Comparison of ENCODE assay signal across 8 mouse cellular contexts in genomic region chr1:191719326-191719725, GRCm38 (mm10). TPM values are rescaled to one million over a fixed set of nuclear protein-coding genes. Genes with fewer than 3 reads are reported as not detected.
DNase-seq lines count a peak whose midpoint lies in the region; ATAC-seq and TF ChIP-seq lines count a peak whose summit lies in the region.

No protein-coding gene starts in this region.

- peaks cover 35% of the 10 kb centered on the region for H3K4me1 ChIP-seq in heart, embryonic 13.5 days
- peaks cover 8 to 73% of the 10 kb centered on the region in 2 experiments; a peak in 3 of 4 replicates for H3K4me1 ChIP-seq in CH12.LX (ENCODE audit: control insufficient read depth in 1 of 2, insufficient read depth in 2 of 2)
- peaks cover 26% of the 10 kb centered on the region for H3K4me1 ChIP-seq in embryonic facial prominence, embryonic 15.5 days
- peaks cover 25% of the 10 kb centered on the region for H3K4me1 ChIP-seq in limb, embryonic 10.5 days

- no peak for DNase-seq in heart, postnatal 10 days
- no peak for DNase-seq in CH12.LX (ENCODE audit: extremely low read depth)
- no peak for DNase-seq in limb, embryonic 10.5 days (ENCODE audit: low spot score)
- peak; percentile 22 for DNase-seq in right cerebral cortex, postnatal 25 days
- DNase-seq in urinary bladder, postnatal 25 days (ENCODE audit: low spot score), result no peak
- DNase-seq in frontal cortex, postnatal 14 days (ENCODE audit: low spot score in 2 of 2), result no peak

- TF ChIP-seq POLR2A in CH12.LX (IDR thresholded peaks at IDR 0.05; ENCODE audit: low read depth, low read length), result no peak

- no peak for TF ChIP-seq EP300 in CH12.LX (IDR thresholded peaks at IDR 0.05; ENCODE audit: low read length)

- peaks cover 31% of the 10 kb centered on the region for H3K79me2 ChIP-seq in CH12.LX (replicated peaks; ENCODE audit: control insufficient read depth, extremely low read depth, insufficient read depth, poor library complexity, severe bottlenecking)

- dilution Hi-C loops in CH12.LX (cut with MboI; ENCODE audit: extremely low pct_ligation_motif_present, extremely low pct_unique_long_range_greater_than_20kb, low sequenced_read_pairs), result no loop called here

- H3K4me2 ChIP-seq in heart, embryonic 13.5 days, result peak overlapping the region; percentile 76
- peak overlapping the region; percentile 79 for H3K4me2 ChIP-seq in CH12.LX (ENCODE audit: insufficient read depth, low read depth, poor library complexity, severe bottlenecking)
- peak overlapping the region; percentile 87 for H3K4me2 ChIP-seq in embryonic facial prominence, embryonic 15.5 days (replicated peaks)

- peaks cover 27% of the 10 kb centered on the region for H3K36me3 ChIP-seq in heart, embryonic 13.5 days
- peaks cover 7 to 40% of the 10 kb centered on the region in 2 experiments for H3K36me3 ChIP-seq in CH12.LX (replicated peaks in 1 of 2; ENCODE audit: control insufficient read depth in 1 of 2, insufficient read depth in 1 of 2, low read length in 1 of 2)
- H3K36me3 ChIP-seq in embryonic facial prominence, embryonic 15.5 days, result peaks cover 23% of the 10 kb centered on the region
- peaks cover 37% of the 10 kb centered on the region for H3K36me3 ChIP-seq in limb, embryonic 10.5 days

- 11% methylated on average over 11 of the region's 11 CpGs for WGBS in heart, embryonic 13.5 days
- 9% methylated on average over 11 of the region's 11 CpGs for WGBS in embryonic facial prominence, embryonic 15.5 days
- WGBS in limb, embryonic 10.5 days, result 14% methylated on average over 11 of the region's 11 CpGs

- intact Hi-C loops in heart, postnatal 10 days (cut with DNase I), result loop anchor here (5.0 to 10.0 kb wide), 4 partner anchors 92 to 395 kb away; partner anchors contain the start of gene Tmem206

- ATAC-seq in heart, embryonic 13.5 days (ENCODE audit: extremely low read depth, insufficient number of reproducible peaks, low FRiP score, low TSS enrichment), result no peak
- ATAC-seq in embryonic facial prominence, embryonic 15.5 days (ENCODE audit: insufficient number of reproducible peaks, low FRiP score, low TSS enrichment, low read depth), result no peak

- in situ Hi-C loops in CH12.LX (cut with MboI; ENCODE audit: low pct_ligation_motif_present, low pct_unique_long_range_greater_than_20kb, low sequenced_read_pairs), result loop anchor here (25.0 kb wide), 1 partner anchor 107 kb away; no protein-coding TSS in a partner anchor

- TF ChIP-seq CTCF in CH12.LX (conservative IDR thresholded peaks at IDR 0.05 in 1 of 2, IDR thresholded peaks at IDR 0.05 in 1 of 2; ENCODE audit: low read depth in 2 of 2, low read length in 2 of 2), result no peak

- peak overlapping the region; percentile 96 for H3K27ac ChIP-seq in heart, embryonic 13.5 days (replicated peaks)
- no peak overlapping the region for H3K27ac ChIP-seq in CH12.LX (ENCODE audit: insufficient read depth, low read depth)
- peak overlapping the region; percentile 85; the same call in 1 of the 2 replicates for H3K27ac ChIP-seq in embryonic facial prominence, embryonic 15.5 days (replicated peaks)
- H3K27ac ChIP-seq in limb, embryonic 10.5 days, result peak overlapping the region; percentile 99

- H3K27me3 ChIP-seq in heart, embryonic 13.5 days (replicated peaks), result no peaks in the 10 kb centered on the region
- H3K27me3 ChIP-seq in CH12.LX (replicated peaks), result no peaks in the 10 kb centered on the region
- no peaks in the 10 kb centered on the region for H3K27me3 ChIP-seq in embryonic facial prominence, embryonic 15.5 days
- no peaks in the 10 kb centered on the region for H3K27me3 ChIP-seq in limb, embryonic 10.5 days (ENCODE audit: low read depth, poor library complexity, severe bottlenecking)

- TF ChIP-seq RAD21 in CH12.LX (IDR thresholded peaks at IDR 0.05; ENCODE audit: low read depth, low read length), result no peak

- H3K9me3 ChIP-seq in heart, embryonic 13.5 days, result no peaks in the 10 kb centered on the region
- H3K9me3 ChIP-seq in CH12.LX (replicated peaks; ENCODE audit: low read length), result no peaks in the 10 kb centered on the region
- H3K9me3 ChIP-seq in embryonic facial prominence, embryonic 15.5 days (replicated peaks), result no peaks in the 10 kb centered on the region
- H3K9me3 ChIP-seq in limb, embryonic 10.5 days (replicated peaks), result no peaks in the 10 kb centered on the region

- H3K4me3 ChIP-seq in heart, embryonic 13.5 days, result peak overlapping the region; percentile 93
- H3K4me3 ChIP-seq in CH12.LX (replicated peaks in 1 of 3; ENCODE audit: low read depth in 2 of 3, low read length in 2 of 3, poor library complexity in 1 of 3), result peak overlapping the region; percentile 72 to 87 (median 85)
- peak overlapping the region; percentile 85 for H3K4me3 ChIP-seq in embryonic facial prominence, embryonic 15.5 days (replicated peaks)
- peak overlapping the region; percentile 97 for H3K4me3 ChIP-seq in limb, embryonic 10.5 days

- H3K9ac ChIP-seq in heart, embryonic 13.5 days, result peak overlapping the region; percentile 98
- peak overlapping the region; percentile 94 for H3K9ac ChIP-seq in CH12.LX (ENCODE audit: insufficient read depth, low read depth)
- H3K9ac ChIP-seq in embryonic facial prominence, embryonic 15.5 days, result peak overlapping the region; percentile 85; the same call in 1 of the 2 replicates

TF ChIP-seq in CH12.LX, 34 proteins besides CTCF, POLR2A, EP300 and RAD21:
- TF ChIP-seq SIN3A (IDR thresholded peaks at IDR 0.05; ENCODE audit: low read length) (no peak), MYC (IDR thresholded peaks at IDR 0.05; ENCODE audit: low read depth, low read length) (no peak), NRF1 (IDR thresholded peaks at IDR 0.05; ENCODE audit: low read depth, low read length) (no peak), E2F4 (IDR thresholded peaks at IDR 0.05; ENCODE audit: insufficient replicate concordance, low read depth, low read length) (no peak), NELFE (IDR thresholded peaks at IDR 0.05; ENCODE audit: low read depth, low read length) (no peak), ZKSCAN1 (IDR thresholded peaks at IDR 0.05; ENCODE audit: borderline replicate concordance, low read depth, low read length) (no peak), MEF2A (IDR thresholded peaks at IDR 0.05; ENCODE audit: borderline replicate concordance, low read depth, low read length) (no peak), USF1 (IDR thresholded peaks at IDR 0.05; ENCODE audit: low read depth, low read length) (no peak), HCFC1 (IDR thresholded peaks at IDR 0.05; ENCODE audit: low read depth, low read length) (no peak), ZMIZ1 (IDR thresholded peaks at IDR 0.05; ENCODE audit: low read depth, low read length) (no peak), IRF4 (IDR thresholded peaks at IDR 0.05; ENCODE audit: low read depth, low read length) (no peak), JUND (conservative IDR thresholded peaks at IDR 0.05; ENCODE audit: low read depth, low read length) (no peak), MAFK (IDR thresholded peaks at IDR 0.05; ENCODE audit: insufficient replicate concordance, low read length) (no peak), BHLHE40 (IDR thresholded peaks at IDR 0.05; ENCODE audit: low read depth, low read length) (no peak), JUN (IDR thresholded peaks at IDR 0.05; ENCODE audit: insufficient read depth, low read depth, low read length) (no peak), KAT2A (IDR thresholded peaks at IDR 0.05; ENCODE audit: insufficient replicate concordance, low read length) (no peak), SMC3 (IDR thresholded peaks at IDR 0.05; ENCODE audit: low read depth, low read length) (no peak)

RNA-seq across cellular contexts. Expression of gene Lpgat1, which starts 1.7 kb away (rescaled TPM):
- polyA plus RNA-seq in heart, embryonic 13.5 days (2015; fragmentation: Nextera tagmentation; extraction: Ambion mirVana), result 15.4 and 21.3 TPM in 2 replicates
- total RNA-seq in heart, postnatal 10 days (2021), result 10 to 100 TPM; 93.1 to 93.3 TPM
- 15.3 and 24.2 TPM in 2 replicates for total RNA-seq in CH12.LX (2012; rRNA removed)
- 31.8 and 32.6 TPM in 2 replicates for total RNA-seq in CH12.LX (2014; rRNA removed)
- 40.0 and 47.7 TPM in 2 replicates for polyA plus RNA-seq in CH12.LX (2012; ENCODE audit: insufficient read length, low read depth)
- polyA plus RNA-seq in embryonic facial prominence, embryonic 15.5 days (2015; fragmentation: Nextera tagmentation; extraction: Ambion mirVana), result 23.6 and 25.4 TPM in 2 replicates
- 28.2 and 29.4 TPM in 2 replicates for polyA plus RNA-seq in limb, embryonic 10.5 days (2016; fragmentation: Nextera tagmentation; extraction: Ambion mirVana)
